8 mouse cellular contexts compared by ENCODE assay signal in genomic region chr6:129365959-129366359, GRCm38 (mm10). TPM values are rescaled to one million over a fixed set of nuclear protein-coding genes. Genes with fewer than 3 reads are reported as not detected.
DNase-seq lines count a peak whose midpoint lies in the region; ATAC-seq and TF ChIP-seq lines count a peak whose summit lies in the region.

No protein-coding gene starts in this region.

- peak; percentile 96 for TF ChIP-seq CTCF in layer of hippocampus, adult 2 months (conservative IDR thresholded peaks at IDR 0.05)
- TF ChIP-seq CTCF in midbrain, postnatal 0 days (IDR thresholded peaks at IDR 0.05), result peak; percentile 92
- TF ChIP-seq CTCF in stomach, postnatal 0 days (IDR thresholded peaks at IDR 0.05; ENCODE audit: low read depth), result peak; percentile 92

- peak; percentile 27 to 65 for DNase-seq in layer of hippocampus, adult 2 months (ENCODE audit: low spot score in 2 of 2)
- DNase-seq in layer of hippocampus, adult 11-12 months (ENCODE audit: low spot score), result no peak
- DNase-seq in ZHBTc4 (ENCODE audit: low read depth, low spot score), result peak; percentile 70
- peak; percentile 86 for DNase-seq in embryo, embryonic 10.5 days (ENCODE audit: low spot score)
- peak; percentile 34 for DNase-seq in limb, embryonic 11.5 days (ENCODE audit: low spot score)
- peak; percentile 90 for DNase-seq in midbrain, postnatal 0 days (ENCODE audit: low spot score)
- peak; percentile 36 for DNase-seq in stomach, postnatal 0 days (ENCODE audit: low spot score)

- H3K4me2 ChIP-seq in hindbrain, embryonic 12.5 days (replicated peaks), result no peak overlapping the region
- H3K4me2 ChIP-seq in limb, embryonic 11.5 days (ENCODE audit: low read depth, severe bottlenecking), result no peak overlapping the region
- H3K4me2 ChIP-seq in midbrain, postnatal 0 days (ENCODE audit: low read depth, low read length, poor library complexity, severe bottlenecking), result no peak overlapping the region
- H3K4me2 ChIP-seq in stomach, postnatal 0 days (replicated peaks; ENCODE audit: low read depth), result no peak overlapping the region

- no peaks in the 10 kb centered on the region for H3K9me3 ChIP-seq in hindbrain, embryonic 12.5 days (replicated peaks)
- no peaks in the 10 kb centered on the region for H3K9me3 ChIP-seq in limb, embryonic 11.5 days (ENCODE audit: control insufficient read depth, low read length)
- no peaks in the 10 kb centered on the region for H3K9me3 ChIP-seq in midbrain, postnatal 0 days (ENCODE audit: low read length)
- no peaks in the 10 kb centered on the region for H3K9me3 ChIP-seq in stomach, postnatal 0 days (ENCODE audit: control insufficient read depth, low read length)

- TF ChIP-seq EP300 in stomach, postnatal 0 days (optimal IDR thresholded peaks at IDR 0.05), result no peak

- H3K9ac ChIP-seq in hindbrain, embryonic 12.5 days, result no peak overlapping the region
- H3K9ac ChIP-seq in limb, embryonic 11.5 days (ENCODE audit: low read length), result no peak overlapping the region
- no peak overlapping the region for H3K9ac ChIP-seq in midbrain, postnatal 0 days (replicated peaks; ENCODE audit: low read length, poor library complexity, severe bottlenecking)
- no peak overlapping the region for H3K9ac ChIP-seq in stomach, postnatal 0 days (ENCODE audit: low read length)

- no peaks in the 10 kb centered on the region for H3K36me3 ChIP-seq in hindbrain, embryonic 12.5 days
- H3K36me3 ChIP-seq in limb, embryonic 11.5 days (ENCODE audit: control insufficient read depth, insufficient read depth, low read length), result no peaks in the 10 kb centered on the region
- H3K36me3 ChIP-seq in midbrain, postnatal 0 days (ENCODE audit: insufficient read depth, low read length), result no peaks in the 10 kb centered on the region
- H3K36me3 ChIP-seq in stomach, postnatal 0 days (ENCODE audit: control insufficient read depth, insufficient read depth, low read length), result no peaks in the 10 kb centered on the region

- 0 out of 2 replicates have a peak, but pooled peaks have one; percentile 52 for ATAC-seq in hindbrain, embryonic 12.5 days (ENCODE audit: low FRiP score)
- peak; percentile 36; the same call in 1 of the 2 replicates for ATAC-seq in limb, embryonic 11.5 days (ENCODE audit: insufficient number of reproducible peaks, low FRiP score, low TSS enrichment, low read depth)
- ATAC-seq in midbrain, postnatal 0 days (ENCODE audit: low FRiP score), result peak; percentile 54; the same call in 1 of the 2 replicates
- ATAC-seq in stomach, postnatal 0 days (ENCODE audit: low FRiP score, low TSS enrichment), result peak; percentile 56; the same call in 1 of the 2 replicates

- WGBS in hindbrain, embryonic 12.5 days, result 24% methylated on average over 6 of the region's 6 CpGs
- 18% methylated on average over 6 of the region's 6 CpGs for WGBS in limb, embryonic 11.5 days
- WGBS in midbrain, postnatal 0 days, result 10% methylated on average over 6 of the region's 6 CpGs
- WGBS in stomach, postnatal 0 days, result 6% methylated on average over 6 of the region's 6 CpGs

- no peak overlapping the region for H3K4me3 ChIP-seq in layer of hippocampus, adult 2 months
- H3K4me3 ChIP-seq in hindbrain, embryonic 12.5 days, result no peak overlapping the region
- no peak overlapping the region for H3K4me3 ChIP-seq in limb, embryonic 11.5 days (ENCODE audit: low read depth, low read length)
- no peak overlapping the region for H3K4me3 ChIP-seq in midbrain, postnatal 0 days (ENCODE audit: low read depth, low read length)
- no peak overlapping the region for H3K4me3 ChIP-seq in stomach, postnatal 0 days (ENCODE audit: low read depth, low read length)

- H3K4me1 ChIP-seq in hindbrain, embryonic 12.5 days, result no peaks in the 10 kb centered on the region
- H3K4me1 ChIP-seq in limb, embryonic 11.5 days (ENCODE audit: control insufficient read depth, insufficient read depth, low read length), result no peaks in the 10 kb centered on the region
- H3K4me1 ChIP-seq in midbrain, postnatal 0 days (ENCODE audit: insufficient read depth, low read length), result no peaks in the 10 kb centered on the region
- no peaks in the 10 kb centered on the region for H3K4me1 ChIP-seq in stomach, postnatal 0 days (replicated peaks; ENCODE audit: control insufficient read depth, insufficient read depth)

- H3K27ac ChIP-seq in layer of hippocampus, adult 2 months, result no peak overlapping the region
- no peak overlapping the region for H3K27ac ChIP-seq in hindbrain, embryonic 12.5 days
- no peak overlapping the region for H3K27ac ChIP-seq in limb, embryonic 11.5 days (replicated peaks; ENCODE audit: low read depth, low read length)
- no peak overlapping the region for H3K27ac ChIP-seq in midbrain, postnatal 0 days (ENCODE audit: low read depth, low read length)
- H3K27ac ChIP-seq in stomach, postnatal 0 days (replicated peaks), result no peak overlapping the region

- H3K27me3 ChIP-seq in hindbrain, embryonic 12.5 days, result no peaks in the 10 kb centered on the region
- H3K27me3 ChIP-seq in limb, embryonic 11.5 days (ENCODE audit: control insufficient read depth, insufficient read depth, low read length), result no peaks in the 10 kb centered on the region
- no peaks in the 10 kb centered on the region for H3K27me3 ChIP-seq in midbrain, postnatal 0 days (ENCODE audit: insufficient read depth, low read length)
- H3K27me3 ChIP-seq in stomach, postnatal 0 days (ENCODE audit: control insufficient read depth, insufficient read depth, low read length), result no peaks in the 10 kb centered on the region

RNA-seq across cellular contexts. Expression of gene Clec12b, which starts 19.7 kb away (rescaled TPM):
- not detected for total RNA-seq in layer of hippocampus, adult 2 months (2021)
- polyA plus RNA-seq in hindbrain, embryonic 12.5 days (2016; fragmentation: Nextera tagmentation; extraction: Ambion mirVana), result 0.17 TPM in 1 of 2 replicates, not detected in the other
- not detected in 2 replicates for polyA plus RNA-seq in limb, embryonic 11.5 days (2014; fragmentation: Nextera tagmentation; extraction: Ambion mirVana)
- not detected in 2 replicates for total RNA-seq in midbrain, postnatal 0 days (2014; rRNA removed)
- polyA plus RNA-seq in midbrain, postnatal 0 days (2015; fragmentation: Nextera tagmentation; extraction: Ambion mirVana), result 0.23 and 0.37 TPM in 2 replicates
- 0.07 TPM in 1 of 2 replicates, not detected in the other for polyA plus RNA-seq in stomach, postnatal 0 days (2015; fragmentation: Nextera tagmentation; extraction: Ambion mirVana)

RNA-seq across cellular contexts. Expression of gene Clec12a, which starts 23.5 kb away (rescaled TPM):
- not detected for total RNA-seq in layer of hippocampus, adult 2 months (2021)
- 0.38 and 0.40 TPM in 2 replicates for polyA plus RNA-seq in hindbrain, embryonic 12.5 days (2016; fragmentation: Nextera tagmentation; extraction: Ambion mirVana)
- polyA plus RNA-seq in limb, embryonic 11.5 days (2014; fragmentation: Nextera tagmentation; extraction: Ambion mirVana), result 0.14 and 0.29 TPM in 2 replicates
- total RNA-seq in midbrain, postnatal 0 days (2014; rRNA removed), result 0.33 TPM in 1 of 2 replicates, not detected in the other
- polyA plus RNA-seq in midbrain, postnatal 0 days (2015; fragmentation: Nextera tagmentation; extraction: Ambion mirVana), result 0.29 and 0.49 TPM in 2 replicates
- polyA plus RNA-seq in stomach, postnatal 0 days (2015; fragmentation: Nextera tagmentation; extraction: Ambion mirVana), result 0.40 and 0.61 TPM in 2 replicates

RNA-seq across cellular contexts. Expression of gene Clec1b, which starts 31.1 kb away (rescaled TPM):
- total RNA-seq in layer of hippocampus, adult 2 months (2021), result not detected
- polyA plus RNA-seq in hindbrain, embryonic 12.5 days (2016; fragmentation: Nextera tagmentation; extraction: Ambion mirVana), result 4.8 TPM in 2 replicates
- 6.0 and 6.6 TPM in 2 replicates for polyA plus RNA-seq in limb, embryonic 11.5 days (2014; fragmentation: Nextera tagmentation; extraction: Ambion mirVana)
- not detected in 2 replicates for total RNA-seq in midbrain, postnatal 0 days (2014; rRNA removed)
- polyA plus RNA-seq in midbrain, postnatal 0 days (2015; fragmentation: Nextera tagmentation; extraction: Ambion mirVana), result 0.46 and 0.61 TPM in 2 replicates
- 0.08 and 0.18 TPM in 2 replicates for polyA plus RNA-seq in stomach, postnatal 0 days (2015; fragmentation: Nextera tagmentation; extraction: Ambion mirVana)

RNA-seq across cellular contexts. Expression of gene 4922502D21Rik, which starts 34.4 kb away (rescaled TPM):
- not detected for total RNA-seq in layer of hippocampus, adult 2 months (2021)
- polyA plus RNA-seq in hindbrain, embryonic 12.5 days (2016; fragmentation: Nextera tagmentation; extraction: Ambion mirVana), result not detected in 2 replicates
- not detected in 2 replicates for polyA plus RNA-seq in limb, embryonic 11.5 days (2014; fragmentation: Nextera tagmentation; extraction: Ambion mirVana)
- total RNA-seq in midbrain, postnatal 0 days (2014; rRNA removed), result not detected in 2 replicates
- polyA plus RNA-seq in midbrain, postnatal 0 days (2015; fragmentation: Nextera tagmentation; extraction: Ambion mirVana), result not detected in 2 replicates
- not detected in 2 replicates for polyA plus RNA-seq in stomach, postnatal 0 days (2015; fragmentation: Nextera tagmentation; extraction: Ambion mirVana)

RNA-seq across cellular contexts. Expression of gene Clec9a, which starts 42.7 kb away (rescaled TPM):
- not detected for total RNA-seq in layer of hippocampus, adult 2 months (2021)
- 0.12 and 0.16 TPM in 2 replicates for polyA plus RNA-seq in hindbrain, embryonic 12.5 days (2016; fragmentation: Nextera tagmentation; extraction: Ambion mirVana)
- 0.41 and 0.44 TPM in 2 replicates for polyA plus RNA-seq in limb, embryonic 11.5 days (2014; fragmentation: Nextera tagmentation; extraction: Ambion mirVana)
- not detected in 2 replicates for total RNA-seq in midbrain, postnatal 0 days (2014; rRNA removed)
- 0.07 and 0.44 TPM in 2 replicates for polyA plus RNA-seq in midbrain, postnatal 0 days (2015; fragmentation: Nextera tagmentation; extraction: Ambion mirVana)
- polyA plus RNA-seq in stomach, postnatal 0 days (2015; fragmentation: Nextera tagmentation; extraction: Ambion mirVana), result 0.05 and 0.08 TPM in 2 replicates
